Comparison of ENCODE assay signal across 16 mouse cellular contexts in the genomic region with DNA sequence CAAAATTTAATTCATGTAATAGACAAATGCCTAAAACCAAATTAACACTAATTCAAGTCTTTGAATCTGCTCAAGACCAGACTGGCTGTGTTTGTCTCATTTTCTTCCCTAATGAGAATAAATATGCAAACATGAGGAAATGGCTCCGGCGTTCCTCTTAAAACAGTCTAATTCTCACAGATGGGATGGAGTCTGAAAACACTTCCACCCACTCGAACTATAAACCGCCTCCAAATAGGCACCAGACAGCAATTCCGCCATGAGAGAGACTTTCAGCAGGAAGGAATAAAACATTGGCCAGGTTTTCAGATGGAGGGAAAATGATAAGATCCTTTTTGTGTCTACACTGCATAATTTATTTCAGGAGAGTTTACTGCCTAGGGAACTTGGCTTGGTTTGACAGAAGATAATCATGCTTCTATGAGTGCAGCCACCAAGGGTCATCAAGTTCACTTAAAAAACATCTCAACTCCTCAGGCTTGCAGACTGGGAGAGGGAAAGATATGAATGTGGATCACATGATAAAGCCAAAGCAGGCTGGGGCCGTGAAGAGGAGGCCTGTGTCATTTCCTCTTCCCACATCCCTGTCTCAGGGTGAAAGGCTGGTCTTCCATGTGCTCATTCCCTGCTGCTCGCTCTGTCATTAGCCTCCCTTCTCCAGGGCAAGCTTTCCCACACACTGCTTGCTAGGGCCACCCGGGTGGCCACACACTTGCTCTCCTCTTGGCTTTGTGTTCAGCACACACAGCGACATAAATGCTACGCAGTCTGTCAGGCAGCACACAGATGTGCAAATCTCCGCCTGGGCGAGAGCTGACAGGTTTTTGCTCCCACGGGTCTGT. TPM values are rescaled to one million over a fixed set of nuclear protein-coding genes. Genes with fewer than 3 reads are reported as not detected.
DNase-seq lines count a peak whose midpoint lies in the region; ATAC-seq lines count a peak whose summit lies in the region.
"Had no signal": no experiment of that assay in that cellular context is flagged by ENCODE, and none has a peak within 500 bp of the region (broad histone marks: within the 10 kb centered on the region; RNA-seq: fewer than 3 reads in every experiment).

No protein-coding gene starts in this region.

- H3K4me1 ChIP-seq in limb, embryonic 13.5 days, result peaks cover 8% of the 10 kb centered on the region
- no peaks in the 10 kb centered on the region for H3K4me1 ChIP-seq in limb, embryonic 10.5 days
- H3K4me1 ChIP-seq in embryonic facial prominence, embryonic 13.5 days, result peaks cover 5% of the 10 kb centered on the region
- peaks cover 9% of the 10 kb centered on the region; the same call in 1 of the 2 replicates for H3K4me1 ChIP-seq in neural tube, embryonic 15.5 days

- no peaks in the 10 kb centered on the region for H3K9me3 ChIP-seq in limb, embryonic 13.5 days
- H3K9me3 ChIP-seq in limb, embryonic 10.5 days (replicated peaks), result no peaks in the 10 kb centered on the region
- H3K9me3 ChIP-seq in embryonic facial prominence, embryonic 13.5 days, result no peaks in the 10 kb centered on the region
- H3K9me3 ChIP-seq in neural tube, embryonic 15.5 days (replicated peaks), result no peaks in the 10 kb centered on the region
- H3K9me3 ChIP-seq: heart, embryonic 10.5 days had no signal

- no peak overlapping the region for H3K27ac ChIP-seq in limb, embryonic 13.5 days
- H3K27ac ChIP-seq in limb, embryonic 10.5 days, result no peak overlapping the region
- 0 out of 2 replicates have a peak overlapping the region, but pooled peaks have one; percentile 23 for H3K27ac ChIP-seq in embryonic facial prominence, embryonic 13.5 days
- peak overlapping the region; percentile 18; the same call in 1 of the 2 replicates for H3K27ac ChIP-seq in neural tube, embryonic 15.5 days (replicated peaks)
- H3K27ac ChIP-seq: heart, embryonic 10.5 days; left cerebral cortex, adult 2 months; liver, embryonic 14.5 days; stomach, postnatal 0 days had no signal

- H3K36me3 ChIP-seq in limb, embryonic 13.5 days, result no peaks in the 10 kb centered on the region
- no peaks in the 10 kb centered on the region for H3K36me3 ChIP-seq in limb, embryonic 10.5 days
- H3K36me3 ChIP-seq in embryonic facial prominence, embryonic 13.5 days, result no peaks in the 10 kb centered on the region
- no peaks in the 10 kb centered on the region for H3K36me3 ChIP-seq in neural tube, embryonic 15.5 days
- H3K36me3 ChIP-seq: heart, embryonic 10.5 days had no signal

- no peak overlapping the region for H3K4me3 ChIP-seq in limb, embryonic 13.5 days
- no peak overlapping the region for H3K4me3 ChIP-seq in limb, embryonic 10.5 days
- no peak overlapping the region for H3K4me3 ChIP-seq in embryonic facial prominence, embryonic 13.5 days
- no peak overlapping the region for H3K4me3 ChIP-seq in neural tube, embryonic 15.5 days (replicated peaks)
- H3K4me3 ChIP-seq: heart, embryonic 10.5 days; left cerebral cortex, adult 2 months; myocyte had no signal

- no peak overlapping the region for H3K4me2 ChIP-seq in limb, embryonic 13.5 days (replicated peaks)
- no peak overlapping the region for H3K4me2 ChIP-seq in embryonic facial prominence, embryonic 13.5 days
- H3K4me2 ChIP-seq in neural tube, embryonic 15.5 days, result no peak overlapping the region

- DNase-seq in frontal cortex, postnatal 14 days (ENCODE audit: low spot score in 2 of 2), result no peak
- DNase-seq in limb, embryonic 10.5 days (ENCODE audit: low spot score), result no peak
- no peak for DNase-seq in spleen, postnatal 4 days (ENCODE audit: low spot score in 2 of 2)
- no peak for DNase-seq in yolk sac, embryonic 10.5 days (ENCODE audit: low spot score)
- DNase-seq: adrenal gland, adult 2 months; embryo, embryonic 11 days had no signal

- H3K9ac ChIP-seq in limb, embryonic 13.5 days, result no peak overlapping the region
- no peak overlapping the region for H3K9ac ChIP-seq in embryonic facial prominence, embryonic 13.5 days
- H3K9ac ChIP-seq in neural tube, embryonic 15.5 days (replicated peaks), result no peak overlapping the region
- H3K9ac ChIP-seq: liver, embryonic 14.5 days had no signal

- no peaks in the 10 kb centered on the region for H3K27me3 ChIP-seq in limb, embryonic 13.5 days
- H3K27me3 ChIP-seq in limb, embryonic 10.5 days (ENCODE audit: low read depth, poor library complexity, severe bottlenecking), result no peaks in the 10 kb centered on the region
- no peaks in the 10 kb centered on the region for H3K27me3 ChIP-seq in embryonic facial prominence, embryonic 13.5 days
- no peaks in the 10 kb centered on the region for H3K27me3 ChIP-seq in neural tube, embryonic 15.5 days (replicated peaks)

- 60% methylated on average over 13 of the region's 13 CpGs for WGBS in limb, embryonic 13.5 days
- WGBS in limb, embryonic 10.5 days, result 85% methylated on average over 13 of the region's 13 CpGs
- WGBS in embryonic facial prominence, embryonic 13.5 days, result 60% methylated on average over 13 of the region's 13 CpGs
- 53% methylated on average over 13 of the region's 13 CpGs for WGBS in neural tube, embryonic 15.5 days

- ATAC-seq in frontal cortex, adult (ENCODE audit: low TSS enrichment), result peak; percentile 82
- ATAC-seq in limb, embryonic 13.5 days (ENCODE audit: low FRiP score, low read depth), result peak; percentile 32; the same call in 1 of the 2 replicates
- no peak for ATAC-seq in embryonic facial prominence, embryonic 13.5 days (ENCODE audit: insufficient number of reproducible peaks, insufficient read depth, low FRiP score, low TSS enrichment, low read depth)
- ATAC-seq in neural tube, embryonic 15.5 days (ENCODE audit: low FRiP score), result peak; percentile 51
- ATAC-seq: Patski had no signal

RNA-seq across cellular contexts. Expression of gene Piwil4, which starts 35.0 kb away (rescaled TPM):
- 0.11 TPM in 1 of 2 replicates, not detected in the other for polyA plus RNA-seq in limb, embryonic 13.5 days (2015; fragmentation: Nextera tagmentation; extraction: Ambion mirVana)
- not detected in 2 replicates for polyA plus RNA-seq in limb, embryonic 10.5 days (2016; fragmentation: Nextera tagmentation; extraction: Ambion mirVana)
- polyA plus RNA-seq in embryonic facial prominence, embryonic 13.5 days (2015; fragmentation: Nextera tagmentation; extraction: Ambion mirVana), result not detected in 2 replicates
- polyA plus RNA-seq in neural tube, embryonic 15.5 days (2015; fragmentation: Nextera tagmentation; extraction: Ambion mirVana), result 0.31 TPM in 2 replicates
- polyA plus RNA-seq: heart, embryonic 10.5 days had no signal

RNA-seq across cellular contexts. Expression of gene Fut4, which starts 46.7 kb away (rescaled TPM):
- 3.8 and 3.9 TPM in 2 replicates for polyA plus RNA-seq in limb, embryonic 13.5 days (2015; fragmentation: Nextera tagmentation; extraction: Ambion mirVana)
- 5.0 and 6.4 TPM in 2 replicates for polyA plus RNA-seq in limb, embryonic 10.5 days (2016; fragmentation: Nextera tagmentation; extraction: Ambion mirVana)
- polyA plus RNA-seq in embryonic facial prominence, embryonic 13.5 days (2015; fragmentation: Nextera tagmentation; extraction: Ambion mirVana), result 2.0 and 2.7 TPM in 2 replicates
- 2.2 and 2.6 TPM in 2 replicates for polyA plus RNA-seq in neural tube, embryonic 15.5 days (2015; fragmentation: Nextera tagmentation; extraction: Ambion mirVana)

Comparison
In these comparisons a context has a peak if more than half of its experiments do, and no peak if none do; other contexts are left out.
1. H3K27ac ChIP-seq: peak in embryonic facial prominence, embryonic 13.5 days (single experiment) and neural tube, embryonic 15.5 days (single experiment); none in limb, embryonic 13.5 days (single experiment) and limb, embryonic 10.5 days (single experiment).